Mouse (Mus musculus): ENCODE data around the gene Asb9.

DNA sequence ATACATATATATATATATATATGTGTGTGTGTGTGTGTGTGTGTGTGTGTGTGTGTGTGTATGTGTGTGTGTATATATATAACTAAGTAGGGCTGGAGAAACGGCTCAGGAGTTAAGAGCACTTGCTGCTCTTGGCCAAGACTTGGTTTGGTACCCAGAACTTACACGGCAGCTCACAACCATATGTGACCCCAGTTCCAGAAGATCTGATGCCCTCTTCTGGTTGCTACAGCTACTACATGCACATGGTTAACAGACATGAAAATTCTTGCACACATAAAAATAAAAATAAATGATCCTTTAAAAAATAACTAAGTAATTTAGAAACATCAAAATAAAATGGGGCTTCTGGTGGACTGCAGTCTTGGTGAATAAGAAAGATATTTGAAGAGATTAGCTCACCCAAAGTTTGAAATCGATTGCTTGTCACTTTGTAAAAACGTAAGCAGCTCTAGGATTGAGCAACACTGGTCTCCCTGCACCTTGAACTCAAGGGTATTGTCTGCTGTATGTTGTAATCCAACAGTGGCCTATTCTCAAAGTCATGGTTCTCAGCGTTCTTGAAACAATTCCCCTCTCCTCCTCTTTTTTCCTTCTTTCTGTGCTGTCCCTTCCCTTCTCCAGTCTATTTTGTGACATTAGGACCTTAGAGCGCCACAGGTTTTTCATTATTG, 46.8 kb upstream of the Asb9 start:
- TF ChIP-seq CTCF (IDR thresholded peaks at IDR 0.05; ENCODE audit: borderline replicate concordance, extremely low read depth, insufficient read depth, insufficient read length) (no peak), POLR2A (IDR thresholded peaks at IDR 0.05; ENCODE audit: borderline replicate concordance, extremely low read depth, insufficient read depth, insufficient read length, poor library complexity, severe bottlenecking) (no peak)
